Mouse (Mus musculus) heart, embryonic 11.5 days (tissue): ENCODE results near the gene Creld1. TPM values are rescaled to one million over a fixed set of nuclear protein-coding genes. Genes with fewer than 3 reads are reported as not detected.
A peak's percentile ranks its signal among the peaks of the same experiment; 100 is the strongest.

Experiments used
- ATAC-seq: fragments of 200-750 bp; cut with Nextera tagmentation; replicated peaks from 2 replicates; pipeline ENCODE4 v1.8.0; 2017; ENCODE audit warnings: moderate library complexity; ENCODE audit not compliant: insufficient number of reproducible peaks, low FRiP score, low TSS enrichment
- H3K27ac ChIP-seq: fragments of 300-500 bp; sonication (generic); 2 replicates; pipeline ENCODE4 v1.5.1; 2014; ENCODE audit warnings: mild to moderate bottlenecking, low read depth, low read length
- H3K27me3 ChIP-seq: fragments of 300-500 bp; sonication (generic); 2 replicates; pipeline ENCODE4 v1.6.1; 2014; ENCODE audit warnings: mild to moderate bottlenecking, low read length, mixed read lengths; ENCODE audit not compliant: control insufficient read depth, insufficient read depth
- H3K36me3 ChIP-seq: fragments of 300-500 bp; sonication (generic); 2 replicates; pipeline ENCODE4 v1.6.1; 2014; ENCODE audit warnings: mild to moderate bottlenecking, low read length, moderate library complexity, mixed read lengths; ENCODE audit not compliant: control insufficient read depth, insufficient read depth
- H3K4me1 ChIP-seq: fragments of 300-500 bp; sonication (generic); 2 replicates; pipeline ENCODE4 v1.6.1; 2014; ENCODE audit warnings: low read length; ENCODE audit not compliant: control insufficient read depth, insufficient read depth
- H3K4me2 ChIP-seq: fragments of 300-500 bp; sonication (generic); 2 replicates; pipeline ENCODE4 v1.6.1; 2014; ENCODE audit warnings: mild to moderate bottlenecking, moderate library complexity
- H3K4me3 ChIP-seq: fragments of 300-500 bp; sonication (generic); 2 replicates; pipeline ENCODE4 v1.5.1; 2014; ENCODE audit warnings: low read depth, low read length
- H3K9ac ChIP-seq: fragments of 300-500 bp; sonication (generic); 2 replicates; pipeline ENCODE4 v1.6.1; 2014; ENCODE audit warnings: mild to moderate bottlenecking, low read depth, low read length, moderate library complexity
- H3K9me3 ChIP-seq: fragments of 300-500 bp; sonication (generic); replicated peaks from 2 replicates; pipeline ENCODE4 v1.6.1; 2016; ENCODE audit warnings: low read length; ENCODE audit not compliant: control insufficient read depth
- WGBS: fragments of 180-500 bp; shearing (Covaris S2); extraction: QIAGEN DNeasy Blood & Tissue Kit; methylation state at CpG from one replicate; pipeline ENCODE4 v1.1.7; 2014; ENCODE audit not compliant: insufficient replicate concordance; 5-methylcytosine and 5-hydroxymethylcytosine counted together
- polyA plus RNA-seq: library from polyadenylated mRNA; unstranded; fragments of >200 nt; fragmentation: Nextera tagmentation; extraction: Ambion mirVana; gene quantifications from 2 replicates; pipeline ENCODE4 v1.2.1, GENCODE M21; 2014

Creld1 gene
- polyA plus RNA-seq, 1 experiment from 2014 or later: 31.1 TPM

DNA sequence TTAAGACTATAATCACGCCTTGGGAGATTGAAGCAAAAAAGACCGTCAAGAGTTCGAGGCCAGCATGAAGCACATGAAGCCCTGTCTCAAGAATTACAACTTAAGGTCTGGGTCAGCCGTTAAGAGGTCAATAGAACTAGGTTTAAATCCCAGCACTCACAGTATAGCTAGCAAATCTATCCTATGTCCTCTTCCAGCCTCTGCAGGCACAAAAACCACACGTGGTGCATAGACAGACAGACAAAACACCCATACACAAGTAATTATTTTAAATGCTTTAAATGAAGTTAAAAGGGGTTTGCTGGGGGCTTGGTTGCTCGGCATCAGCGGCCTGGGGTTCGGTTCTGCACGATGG, 41.0 kb upstream of the Creld1 start:
- 40% methylated on average over 9 of the region's 9 CpGs for whole genome bisulfite sequencing
- Histone ChIP-seq H3K27me3 (no peaks in the 10 kb centered on the region), H3K36me3 (peaks cover 1% of the 10 kb centered on the region), H3K27ac (peak overlapping the region; percentile 68), H3K4me1 (peaks cover 8% of the 10 kb centered on the region; the same call in 1 of the 2 replicates), H3K4me3 (peak overlapping the region; percentile 98), H3K4me2 (peak overlapping the region; percentile 78), H3K9me3 (no peaks in the 10 kb centered on the region), H3K9ac (peak overlapping the region; percentile 97)
- ATAC-seq: no peak

DNA sequence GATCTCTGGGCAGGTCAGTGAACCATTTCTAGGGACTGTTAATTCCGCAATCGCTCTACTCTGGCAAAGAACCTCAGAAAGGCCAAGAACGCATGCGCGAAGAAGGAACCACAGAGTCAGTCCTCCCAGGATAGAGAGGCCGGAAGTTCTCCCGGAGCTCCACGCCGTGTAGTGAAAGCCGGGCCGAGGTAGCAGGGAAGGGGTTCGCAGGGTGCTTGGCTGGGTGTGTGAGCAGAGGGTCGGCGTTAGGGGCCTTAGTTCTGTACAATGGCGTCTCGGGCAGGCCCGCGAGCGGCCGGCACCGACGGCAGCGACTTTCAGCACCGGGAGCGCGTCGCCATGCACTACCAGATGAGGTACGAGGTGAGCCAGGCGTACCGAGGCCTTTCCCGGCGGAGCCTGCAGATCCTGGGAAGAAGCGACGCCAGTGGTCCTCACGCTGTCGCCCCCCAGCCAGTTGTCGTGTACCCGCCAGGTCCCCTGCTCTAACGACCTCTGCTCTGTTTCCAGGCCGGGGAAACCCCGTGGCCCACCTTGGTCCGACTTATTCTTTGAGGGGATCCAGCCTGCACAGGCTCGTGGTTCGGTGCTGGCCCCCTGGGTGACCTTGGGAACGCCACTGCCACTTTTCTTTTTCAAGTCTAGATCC, 40.5 kb upstream of the Creld1 start, which contains the start of gene Jagn1:
Gene Jagn1, plus strand, starts transcription at position 128 of the 649 bp plus-strand sequence.
- peak; percentile 83 for ATAC-seq
- peak within 1 kb of the TSS; percentile 78 for H3K4me2 ChIP-seq
- peaks cover 6% of the 10 kb centered on the region for H3K36me3 ChIP-seq
- no peaks in the 10 kb centered on the region for H3K9me3 ChIP-seq
- peaks cover 8% of the 10 kb centered on the region; the same call in 1 of the 2 replicates for H3K4me1 ChIP-seq
- 2% methylated on average over 45 of the region's 45 CpGs for WGBS
- peak within 1 kb of the TSS; percentile 98 for H3K4me3 ChIP-seq
- peak within 1 kb of the TSS; percentile 97 for H3K9ac ChIP-seq
- H3K27ac ChIP-seq: peak within 1 kb of the TSS; percentile 68
- no peaks in the 10 kb centered on the region for H3K27me3 ChIP-seq

GRCm38 (mm10) chr6:113443091-113443490, 40.0 kb upstream of the Creld1 start:
- Histone ChIP-seq H3K27ac (no peak overlapping the region), H3K9me3 (no peaks in the 10 kb centered on the region), H3K27me3 (no peaks in the 10 kb centered on the region), H3K36me3 (peaks cover 11% of the 10 kb centered on the region), H3K4me1 (peaks cover 8% of the 10 kb centered on the region; the same call in 1 of the 2 replicates), H3K4me2 (peak overlapping the region; percentile 78), H3K4me3 (peak overlapping the region; percentile 98), H3K9ac (peak overlapping the region; percentile 97)
- 44% methylated on average over 12 of the region's 12 CpGs for WGBS
- no peak for ATAC-seq

DNA sequence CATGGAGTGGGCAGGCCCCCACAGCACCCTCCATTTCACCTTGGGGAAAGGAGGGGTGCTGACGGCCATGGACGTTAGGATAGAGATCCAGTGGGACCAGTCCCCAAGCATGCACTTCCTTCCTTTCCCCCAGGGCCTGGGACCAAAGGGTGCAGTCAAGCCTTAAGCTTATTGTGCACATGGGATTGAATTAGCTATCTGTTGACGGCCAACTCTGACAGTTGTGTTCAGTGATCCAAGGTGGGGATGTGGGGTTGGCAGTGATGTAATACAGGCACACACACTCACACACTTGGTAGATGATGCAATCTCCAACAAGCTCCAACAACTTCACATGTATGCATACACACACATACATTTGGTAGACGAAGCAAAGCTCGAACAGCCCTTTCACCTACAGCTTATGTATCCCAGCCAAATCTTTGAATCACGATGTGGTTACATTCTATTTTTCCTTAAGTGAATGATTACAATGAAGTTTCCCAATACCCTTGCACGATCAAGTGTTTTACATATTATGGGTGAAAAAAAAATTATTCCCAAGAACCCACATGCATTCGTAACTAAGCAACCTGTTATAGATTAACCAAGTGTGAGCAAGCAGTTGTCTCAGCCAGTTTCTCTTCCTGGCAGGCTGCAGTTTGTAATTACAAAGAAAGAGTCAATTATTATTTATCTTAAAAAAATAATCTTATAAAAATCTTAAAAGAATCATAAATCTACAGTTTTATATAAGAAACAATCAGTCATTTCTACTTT, 38.7 kb upstream of the Creld1 start:
- H3K9ac ChIP-seq: no peak overlapping the region
- no peak overlapping the region for H3K4me2 ChIP-seq
- 83% methylated on average over 7 of the region's 8 CpGs for WGBS
- no peak overlapping the region for H3K27ac ChIP-seq
- H3K36me3 ChIP-seq: peaks cover 17% of the 10 kb centered on the region
- ATAC-seq: no peak
- peaks cover 8% of the 10 kb centered on the region; the same call in 1 of the 2 replicates for H3K4me1 ChIP-seq
- H3K4me3 ChIP-seq: no peak overlapping the region
- H3K27me3 ChIP-seq: no peaks in the 10 kb centered on the region
- H3K9me3 ChIP-seq: no peaks in the 10 kb centered on the region

DNA sequence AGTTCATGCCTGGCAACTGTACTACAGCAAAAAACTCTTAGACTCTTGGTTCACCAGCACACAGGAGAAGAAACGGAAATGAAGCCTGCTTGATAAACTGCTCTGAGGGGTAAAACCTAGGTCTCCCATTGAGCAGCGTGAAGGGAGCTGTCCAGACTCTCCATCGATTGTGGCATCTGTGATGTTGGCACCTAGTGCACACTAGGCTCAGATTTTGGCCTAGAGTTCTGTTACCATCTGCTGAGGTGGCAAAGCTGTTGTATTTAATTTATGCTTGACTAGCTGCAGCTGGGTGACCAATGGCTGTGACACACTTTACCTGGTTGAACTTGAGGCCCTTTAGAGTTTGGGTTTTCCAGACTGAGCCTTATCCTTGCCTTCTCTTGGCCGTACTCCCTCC, 35.5 kb upstream of the Creld1 start:
- H3K9ac ChIP-seq: no peak overlapping the region
- peaks cover 17% of the 10 kb centered on the region for H3K36me3 ChIP-seq
- ATAC-seq: no peak
- no peak overlapping the region for H3K4me3 ChIP-seq
- H3K4me1 ChIP-seq: peaks cover 8% of the 10 kb centered on the region; the same call in 1 of the 2 replicates
- H3K4me2 ChIP-seq: no peak overlapping the region
- H3K9me3 ChIP-seq: no peaks in the 10 kb centered on the region
- no peaks in the 10 kb centered on the region for H3K27me3 ChIP-seq
- no peak overlapping the region for H3K27ac ChIP-seq
- 92% methylated on average over 4 of the region's 4 CpGs for WGBS

GRCm38 (mm10) chr6:113451839-113452238, 31.3 kb upstream of the Creld1 start:
- H3K4me3 ChIP-seq: no peak overlapping the region
- peaks cover 17% of the 10 kb centered on the region for H3K36me3 ChIP-seq
- no peaks in the 10 kb centered on the region for H3K9me3 ChIP-seq
- 80% methylated on average over 2 of the region's 2 CpGs for WGBS
- H3K27me3 ChIP-seq: no peaks in the 10 kb centered on the region
- no peak overlapping the region for H3K27ac ChIP-seq
- no peak overlapping the region for H3K4me2 ChIP-seq
- H3K9ac ChIP-seq: no peak overlapping the region
- no peaks in the 10 kb centered on the region for H3K4me1 ChIP-seq
- ATAC-seq: no peak

DNA sequence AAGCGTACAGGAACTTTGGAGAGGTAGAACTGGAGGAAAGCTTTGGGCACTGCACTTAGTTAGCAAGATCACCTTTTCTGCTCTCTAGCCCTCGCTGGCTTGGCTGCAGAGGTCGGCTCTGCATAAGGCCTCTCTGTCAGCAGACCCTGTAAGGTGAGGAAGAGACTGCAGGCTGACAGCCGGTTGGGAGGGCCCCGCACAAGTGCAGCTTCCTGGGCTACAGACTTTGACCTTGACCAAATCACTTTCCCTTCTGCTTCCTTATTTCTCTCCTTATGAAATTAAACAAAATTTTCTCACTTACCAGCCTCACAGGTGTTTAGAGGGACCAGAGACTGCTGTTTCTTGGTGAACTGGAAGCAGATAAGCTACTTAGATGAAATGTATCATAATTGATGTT, 28.1 kb upstream of the Creld1 start:
- no peak for ATAC-seq
- Histone ChIP-seq H3K4me1 (no peaks in the 10 kb centered on the region), H3K36me3 (no peaks in the 10 kb centered on the region), H3K27me3 (no peaks in the 10 kb centered on the region), H3K9me3 (no peaks in the 10 kb centered on the region), H3K4me2 (no peak overlapping the region), H3K9ac (no peak overlapping the region), H3K27ac (no peak overlapping the region), H3K4me3 (no peak overlapping the region)
- 35% methylated on average over 5 of the region's 5 CpGs for WGBS

DNA sequence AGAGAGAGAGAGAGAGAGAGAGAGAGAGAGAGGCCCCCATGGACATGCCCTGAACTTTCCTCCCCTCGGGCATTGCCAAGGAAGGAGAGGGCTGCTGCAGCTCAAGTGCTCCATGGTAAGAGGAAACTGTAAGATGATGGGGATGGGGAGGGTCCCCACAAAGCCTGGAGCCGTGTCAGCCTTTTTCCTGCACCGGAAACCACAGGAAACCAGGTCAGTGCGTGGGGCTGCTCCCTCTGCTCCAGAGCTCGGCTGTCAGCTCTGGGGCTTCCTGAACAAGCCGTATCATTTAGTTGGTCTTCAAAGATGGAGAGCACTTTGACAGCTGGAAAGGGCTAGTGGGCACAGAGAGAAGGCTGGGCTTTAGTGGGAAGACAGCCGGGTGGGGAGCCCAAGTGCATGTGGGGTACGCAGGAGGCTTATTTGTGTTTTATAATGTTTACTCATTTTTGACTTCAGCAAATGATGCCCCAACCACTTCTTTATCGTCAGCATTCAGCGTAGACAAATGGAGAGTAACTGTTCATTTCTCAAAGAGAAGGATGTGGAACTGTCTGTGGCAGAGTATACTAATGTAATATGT, 25.1 kb upstream of the Creld1 start, which contains the start of gene Il17re:
Gene Il17re, plus strand, starts transcription at position 533 of the 583 bp plus-strand sequence.
- Histone ChIP-seq H3K9me3 (no peaks in the 10 kb centered on the region), H3K27ac (no peak within 1 kb of the TSS), H3K36me3 (no peaks in the 10 kb centered on the region), H3K4me3 (no peak within 1 kb of the TSS), H3K4me2 (no peak within 1 kb of the TSS), H3K4me1 (no peaks in the 10 kb centered on the region), H3K27me3 (no peaks in the 10 kb centered on the region), H3K9ac (no peak within 1 kb of the TSS)
- no peak for ATAC-seq
- WGBS: 64% methylated on average over 10 of the region's 10 CpGs
